Mouse (Mus musculus) thymus, adult 2 months (tissue): ENCODE measurements around the gene Casc4. TPM values are rescaled to one million over a fixed set of nuclear protein-coding genes. Genes with fewer than 3 reads are reported as not detected.
"Not testable (repeated sequence)": the region's sequence is repeated elsewhere in the genome, so short reads cannot be mapped to it uniquely, and the experiment has no call there.

ENCODE experiments used
- DNase-seq: peaks from one replicate; pipeline ENCODE4 v3.0.0; 2021
- H3K27ac ChIP-seq: fragments of 200-500 bp; 2 replicates; pipeline ENCODE4 v1.5.1; 2012; ENCODE audit warnings: low read length, control low read depth; ENCODE audit not compliant: control insufficient read depth, insufficient read depth
- H3K27me3 ChIP-seq: fragments of 200-500 bp; 2 replicates; pipeline ENCODE4 v1.6.1; 2012; ENCODE audit warnings: mild to moderate bottlenecking, low read length, moderate library complexity, mixed read lengths; ENCODE audit not compliant: control insufficient read depth, insufficient read depth
- H3K36me3 ChIP-seq: fragments of 200-500 bp; 2 replicates; pipeline ENCODE4 v1.6.1; 2012; ENCODE audit warnings: mild to moderate bottlenecking, low read length, moderate library complexity; ENCODE audit not compliant: control insufficient read depth, insufficient read depth
- H3K4me1 ChIP-seq: fragments of 200-500 bp; replicated peaks from 2 replicates; pipeline ENCODE4 v1.6.1; 2012; ENCODE audit warnings: low read length; ENCODE audit not compliant: control insufficient read depth, insufficient read depth
- H3K4me3 ChIP-seq: fragments of 200-500 bp; 2 replicates; pipeline ENCODE4 v1.5.1; 2012; ENCODE audit warnings: mild to moderate bottlenecking, low read length, control low read depth, moderate library complexity; ENCODE audit not compliant: control insufficient read depth, insufficient read depth
- CTCF ChIP-seq: fragments of 200-500 bp; IDR thresholded peaks from 2 replicates; pipeline ENCODE4 v1.5.1; 2012; ENCODE audit warnings: mild to moderate bottlenecking, control low read depth, low read length, moderate library complexity, borderline replicate concordance; ENCODE audit not compliant: control insufficient read depth, poor library complexity, insufficient read depth; ENCODE audit errors: extremely low read depth
- POLR2A ChIP-seq: fragments of 200-500 bp; IDR thresholded peaks from 2 replicates; pipeline ENCODE4 v1.6.1; 2012; ENCODE audit warnings: mild to moderate bottlenecking, low read length, control low read depth, moderate library complexity; ENCODE audit not compliant: control insufficient read depth, poor library complexity, insufficient read depth; ENCODE audit errors: extremely low read depth
- WGBS: fragments of 180-500 bp; shearing (Covaris S2); methylation state at CpG from one replicate; pipeline ENCODE4 v1.1.7; 2018; 5-methylcytosine and 5-hydroxymethylcytosine counted together
- polyA plus RNA-seq: library from polyadenylated mRNA; depleted of rRNA; stranded (reverse); fragments of >200 nt; gene quantifications from 2 replicates; pipeline ENCODE4 v1.2.3, GENCODE M21; 2012

Gene Casc4
- polyA plus RNA-seq, 1 experiment, result 8.7 TPM

GRCm38 (mm10) chr2:121895261-121895660, 28.5 kb downstream of the Casc4 start:
- no peaks in the 10 kb centered on the region for H3K36me3 ChIP-seq
- H3K27me3 ChIP-seq, result no peaks in the 10 kb centered on the region
- H3K4me3 ChIP-seq, result no peak overlapping the region
- WGBS, result 95% methylated on average over 2 of the region's 2 CpGs
- no peak overlapping the region for H3K27ac ChIP-seq
- no peaks in the 10 kb centered on the region for H3K4me1 ChIP-seq
- DNase-seq, result no peak
- TF ChIP-seq POLR2A, result no peak

- DNase-seq, result no peak
- Histone ChIP-seq H3K4me3 (no peak overlapping the region), H3K4me1 (no peaks in the 10 kb centered on the region), H3K27me3 (no peaks in the 10 kb centered on the region), H3K36me3 (no peaks in the 10 kb centered on the region), H3K27ac (no peak overlapping the region)
- WGBS, result 98% methylated on average over 1 of the region's 1 CpGs
- TF ChIP-seq CTCF (no peak), POLR2A (no peak)
These were observed 30.1 kb downstream of the Casc4 start for GRCm38 (mm10) chr2:121896825-121897224.

- Histone ChIP-seq H3K4me3 (no peak overlapping the region), H3K36me3 (peaks cover 14% of the 10 kb centered on the region), H3K27me3 (no peaks in the 10 kb centered on the region), H3K27ac (no peak overlapping the region), H3K4me1 (no peaks in the 10 kb centered on the region)
- WGBS, result 95% methylated on average over 3 of the region's 3 CpGs
- TF ChIP-seq CTCF, result no peak
- no peak for TF ChIP-seq POLR2A
- DNase-seq, result no peak
These were observed 43.2 kb downstream of the Casc4 start for GRCm38 (mm10) chr2:121909975-121910374.

GRCm38 (mm10) chr2:121916047-121916970, 49.5 kb downstream of the Casc4 start:
- no peak for DNase-seq
- 97% methylated on average over 5 of the region's 5 CpGs for WGBS
- Histone ChIP-seq H3K4me1 (no peaks in the 10 kb centered on the region), H3K27ac (no peak overlapping the region), H3K4me3 (no peak overlapping the region), H3K27me3 (no peaks in the 10 kb centered on the region), H3K36me3 (peaks cover 3% of the 10 kb centered on the region; the same call in 1 of the 2 replicates)
- TF ChIP-seq CTCF (no peak), POLR2A (no peak)

- not testable (repeated sequence) for H3K27ac ChIP-seq, H3K36me3 ChIP-seq, DNase-seq, H3K4me3 ChIP-seq, H3K4me1 ChIP-seq, H3K27me3 ChIP-seq
- WGBS, result 91% methylated on average over 2 of the region's 2 CpGs
These were observed 70.9 kb downstream of the Casc4 start for GRCm38 (mm10) chr2:121937624-121938023.

GRCm38 (mm10) chr2:121943364-121943763, 76.6 kb downstream of the Casc4 start:
- no peaks in the 10 kb centered on the region for H3K27me3 ChIP-seq
- WGBS, result 89% methylated on average over 3 of the region's 3 CpGs
- TF ChIP-seq CTCF (no peak), POLR2A (no peak)
- H3K4me3 ChIP-seq, result no peak overlapping the region
- H3K4me1 ChIP-seq, result no peaks in the 10 kb centered on the region
- DNase-seq, result no peak
- H3K36me3 ChIP-seq, result no peaks in the 10 kb centered on the region
- H3K27ac ChIP-seq, result no peak overlapping the region
